Mouse (Mus musculus) myocyte (in vitro differentiated cells): ENCODE measurements around the gene Memo1. TPM values are rescaled to one million over a fixed set of nuclear protein-coding genes. Genes with fewer than 3 reads are reported as not detected.
"Not testable (repeated sequence)": the region's sequence is repeated elsewhere in the genome, so short reads cannot be mapped to it uniquely, and the experiment has no call there.

Source experiments
- H3K27me3 ChIP-seq: one replicate; pipeline ENCODE4 v1.6.1; 2011; ENCODE audit not compliant: control insufficient read depth, insufficient read depth, insufficient read length
- H3K36me3 ChIP-seq: one replicate; pipeline ENCODE4 v1.6.1; 2011; ENCODE audit not compliant: control insufficient read depth, insufficient read depth
- H3K4me2 ChIP-seq: one replicate; pipeline ENCODE4 v1.6.1; 2011; ENCODE audit warnings: low read depth, control low read depth
- H3K4me3 ChIP-seq: one replicate; pipeline ENCODE4 v1.5.1; 2011; ENCODE audit warnings: mild to moderate bottlenecking, control low read depth, moderate library complexity
- H3K79me2 ChIP-seq: one replicate; pipeline ENCODE4 v1.6.1; 2011; ENCODE audit not compliant: control insufficient read depth, insufficient read depth
- H3ac ChIP-seq: one replicate; pipeline ENCODE4 v1.6.1; 2011; ENCODE audit not compliant: control insufficient read depth, insufficient read length
- CEBPB ChIP-seq: IDR thresholded peaks from 2 replicates; pipeline ENCODE4 v1.6.1; 2011; ENCODE audit warnings: mild to moderate bottlenecking, moderate library complexity; ENCODE audit not compliant: poor library complexity, insufficient read depth, severe bottlenecking
- E2F4 ChIP-seq: IDR thresholded peaks from one replicate; pipeline ENCODE4 v1.6.1; 2011; ENCODE audit warnings: mild to moderate bottlenecking, control low read depth, moderate library complexity; ENCODE audit not compliant: insufficient read depth
- MAX ChIP-seq: IDR thresholded peaks from one replicate; pipeline ENCODE4 v1.6.1; 2011; ENCODE audit warnings: low read depth, mild to moderate bottlenecking, control low read depth
- MYOD1 ChIP-seq, 3 experiments: IDR thresholded peaks; one replicate each; pipeline ENCODE4 v1.6.1; 2011; ENCODE audit warnings: control low read depth in 2 of 3, low read depth in 2 of 3, mild to moderate bottlenecking in 2 of 3, moderate library complexity in 1 of 3; ENCODE audit not compliant: insufficient read length in 2 of 3, control insufficient read depth in 1 of 3
- MYOG ChIP-seq, 3 experiments: IDR thresholded peaks; one replicate each; pipeline ENCODE4 v1.6.1; 2011; ENCODE audit warnings: control low read depth in 2 of 3, low read depth in 2 of 3, mild to moderate bottlenecking in 2 of 3; ENCODE audit not compliant: insufficient read length in 2 of 3, control insufficient read depth in 1 of 3, insufficient read depth in 1 of 3
- POLR2A ChIP-seq: IDR thresholded peaks from one replicate; pipeline ENCODE4 v1.6.1; 2011; ENCODE audit warnings: low read depth, mild to moderate bottlenecking, control low read depth, moderate library complexity; ENCODE audit not compliant: insufficient read length
- POLR2AphosphoS2 ChIP-seq: IDR thresholded peaks from one replicate; pipeline ENCODE4 v1.6.1; 2011; ENCODE audit warnings: low read depth, control low read depth; ENCODE audit not compliant: insufficient read length
- REST ChIP-seq: IDR thresholded peaks from one replicate; pipeline ENCODE4 v1.6.1; 2011; ENCODE audit warnings: mild to moderate bottlenecking, control low read depth, moderate library complexity; ENCODE audit not compliant: insufficient read depth, insufficient read length
- SRF ChIP-seq: IDR thresholded peaks from one replicate; pipeline ENCODE4 v1.6.1; 2011; ENCODE audit warnings: low read depth; ENCODE audit not compliant: control insufficient read depth, insufficient read length
- TCF12 ChIP-seq: IDR thresholded peaks from one replicate; pipeline ENCODE4 v1.6.1; 2011; ENCODE audit warnings: mild to moderate bottlenecking, control low read depth; ENCODE audit not compliant: poor library complexity, insufficient read depth, severe bottlenecking
- TCF3 ChIP-seq: IDR thresholded peaks from one replicate; pipeline ENCODE4 v1.6.1; 2011; ENCODE audit warnings: low read depth, control low read depth; ENCODE audit not compliant: insufficient read length
- USF1 ChIP-seq: IDR thresholded peaks from one replicate; pipeline ENCODE4 v1.6.1; 2011; ENCODE audit warnings: low read depth, mild to moderate bottlenecking, control low read depth, moderate library complexity
- polyA plus RNA-seq: library from polyadenylated mRNA; unstranded; fragments of >200 nt; fragmentation: generic; extraction: Trizol; gene quantifications from one replicate; pipeline ENCODE4 v1.2.1, GENCODE M21; 2012; ENCODE audit warnings: missing spikeins

The Memo1 gene
- polyA plus RNA-seq, 1 experiment: 71.2 TPM

GRCm38 (mm10) chr17:74304060-74304459 is 8.7 kb upstream of the Memo1 start:
- Histone ChIP-seq H3K4me2 (no peak overlapping the region), H3K27me3 (no peaks in the 10 kb centered on the region), H3K4me3 (no peak overlapping the region), H3K79me2 (no peaks in the 10 kb centered on the region), H3K36me3 (peaks cover 12% of the 10 kb centered on the region), H3ac (no peak overlapping the region)
- TF ChIP-seq CEBPB: no peak
- no peak for TF ChIP-seq MYOD1 (IDR thresholded peaks at IDR 0.05; ENCODE audit: control insufficient read depth in 1 of 3, insufficient read length in 2 of 3, low read depth in 2 of 3)
- TF ChIP-seq POLR2AphosphoS2: no peak
- no peak for TF ChIP-seq TCF12
- no peak for TF ChIP-seq USF1
- TF ChIP-seq POLR2A: no peak
- no peak for TF ChIP-seq MAX
- TF ChIP-seq E2F4: no peak
- TF ChIP-seq TCF3: no peak
- TF ChIP-seq SRF: no peak
- no peak for TF ChIP-seq REST

- H3ac ChIP-seq: no peak overlapping the region
- no peaks in the 10 kb centered on the region for H3K27me3 ChIP-seq
- H3K36me3 ChIP-seq: no peaks in the 10 kb centered on the region
- H3K4me3 ChIP-seq: no peak overlapping the region
- TF ChIP-seq POLR2A (no peak), REST (no peak), CEBPB (no peak), MYOG (IDR thresholded peaks at IDR 0.05; ENCODE audit: control insufficient read depth in 1 of 3, insufficient read depth in 1 of 3, insufficient read length in 2 of 3, low read depth in 2 of 3) (no peak), TCF12 (no peak), TCF3 (no peak), POLR2AphosphoS2 (no peak), MYOD1 (IDR thresholded peaks at IDR 0.05; ENCODE audit: control insufficient read depth in 1 of 3, insufficient read length in 2 of 3, low read depth in 2 of 3) (no peak), E2F4 (no peak), MAX (no peak), SRF (no peak), USF1 (no peak)
- no peak overlapping the region for H3K4me2 ChIP-seq
- H3K79me2 ChIP-seq: no peaks in the 10 kb centered on the region
Observed at GRCm38 (mm10) chr17:74300089-74300488, 4.8 kb upstream of the Memo1 start.

GRCm38 (mm10) chr17:74296991-74297390 is 1.7 kb upstream of the Memo1 start:
- H3K36me3 ChIP-seq, H3K27me3 ChIP-seq, H3ac ChIP-seq, H3K4me2 ChIP-seq, H3K4me3 ChIP-seq: not testable (repeated sequence)
- peaks cover 23% of the 10 kb centered on the region for H3K79me2 ChIP-seq

GRCm38 (mm10) chr17:74296076-74296823 is 929 bp upstream of the Memo1 start:
- Histone ChIP-seq H3ac (peak overlapping the region; percentile 97), H3K36me3 (no peaks in the 10 kb centered on the region), H3K4me3 (peak overlapping the region; percentile 89), H3K4me2 (peak overlapping the region; percentile 95), H3K79me2 (peaks cover 30% of the 10 kb centered on the region), H3K27me3 (no peaks in the 10 kb centered on the region)
- TF ChIP-seq TCF12: no peak
- no peak for TF ChIP-seq SRF
- no peak for TF ChIP-seq TCF3
- no peak for TF ChIP-seq MYOD1 (IDR thresholded peaks at IDR 0.05; ENCODE audit: control insufficient read depth in 1 of 3, insufficient read length in 2 of 3, low read depth in 2 of 3)
- no peak for TF ChIP-seq CEBPB
- no peak for TF ChIP-seq POLR2A
- TF ChIP-seq MAX: no peak

GRCm38 (mm10) chr17:74294426-74295025 is 795 bp downstream of the Memo1 start:
- Histone ChIP-seq H3K27me3 (no peaks in the 10 kb centered on the region), H3ac (peak overlapping the region; percentile 97), H3K4me3 (peak overlapping the region; percentile 89), H3K4me2 (peak overlapping the region; percentile 81), H3K36me3 (no peaks in the 10 kb centered on the region), H3K79me2 (peaks cover 46% of the 10 kb centered on the region)
- TF ChIP-seq POLR2AphosphoS2 (peak; percentile 67), E2F4 (no peak), MYOG (IDR thresholded peaks at IDR 0.05; ENCODE audit: control insufficient read depth in 1 of 3, insufficient read depth in 1 of 3, insufficient read length in 2 of 3, low read depth in 2 of 3) (no peak), POLR2A (peak; percentile 71), MAX (no peak), TCF3 (no peak), USF1 (no peak), TCF12 (no peak)
